Mouse (Mus musculus) heart, postnatal 36 days (tissue): ENCODE results near the gene Oas1d. TPM values are rescaled to one million over a fixed set of nuclear protein-coding genes. Genes with fewer than 3 reads are reported as not detected.
"Not testable (repeated sequence)": the region's sequence is repeated elsewhere in the genome, so short reads cannot be mapped to it uniquely, and the experiment has no call there.

Source experiments
- DNase-seq, 2 experiments: peaks; one replicate each; pipeline ENCODE4 v3.0.0; 2021 to 2022
- intact Hi-C: fragments of 180-260 bp; cut with DNase I; formaldehyde crosslinking; loops from one replicate; pipeline ENCODE4 v1.15.1; 2025
- total RNA-seq, 2 experiments: library from RNA; stranded (reverse); gene quantifications; 2 replicates each; pipeline ENCODE4 v1.2.3; 2021

The Oas1d gene
- total RNA-seq, 2 experiments from 2014 or later = not detected

GRCm38 (mm10) chr5:120898307-120898706 lies 16.0 kb upstream of the Oas1d start:
- intact Hi-C loops = loop anchor here (1.0 kb wide), 1 partner anchor 19 kb away; no protein-coding TSS in a partner anchor
- DNase-seq = no peak

- intact Hi-C loops = loop anchor here (1.0 kb wide), 1 partner anchor 19 kb away; no protein-coding TSS in a partner anchor
- no peak for DNase-seq
Observed at GRCm38 (mm10) chr5:120898726-120899125, 15.6 kb upstream of the Oas1d start.

- no peak for DNase-seq
- intact Hi-C loops = loop anchor here (2.0 kb wide), 1 partner anchor 14 kb away; the partner anchor contains the start of gene Oas1g
Observed at GRCm38 (mm10) chr5:120900666-120901065, 13.7 kb upstream of the Oas1d start.

DNA sequence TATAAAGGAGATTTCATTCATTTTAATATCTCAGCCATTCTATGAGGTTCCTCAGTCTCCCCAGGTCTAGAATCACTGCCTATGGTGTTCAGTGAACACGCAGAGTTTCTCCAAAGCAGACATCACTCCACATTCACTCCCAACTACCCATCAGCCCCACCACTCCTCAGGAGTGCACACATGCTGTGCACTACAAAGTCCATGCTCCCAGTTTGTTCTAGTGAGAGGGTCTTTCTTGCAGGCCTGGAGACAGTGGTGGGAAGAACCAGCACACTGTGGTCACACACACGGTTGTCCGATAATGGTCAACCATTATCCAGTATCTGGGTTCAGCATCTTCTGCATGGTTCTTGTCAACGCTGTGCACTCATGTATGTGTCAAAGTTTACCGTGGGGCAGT lies 12.3 kb upstream of the Oas1d start:
- intact Hi-C loops = no loop called here
- DNase-seq = no peak

- intact Hi-C loops, DNase-seq: not testable (repeated sequence)
Observed at GRCm38 (mm10) chr5:120906791-120907733, 7.3 kb upstream of the Oas1d start, which contains the start of gene Oas1a. Gene Oas1a (minus strand): TSS chr5:120907521.

- no peak for DNase-seq
- intact Hi-C loops = no loop called here
Observed at GRCm38 (mm10) chr5:120908196-120908920, 6.0 kb upstream of the Oas1d start.

- DNase-seq, intact Hi-C loops: not testable (repeated sequence)
Observed at GRCm38 (mm10) chr5:120919156-120919935, 5.0 kb downstream of the Oas1d start.

- no peak for DNase-seq
- intact Hi-C loops = loop anchor here (5.0 kb wide), 1 partner anchor 88 kb away; no protein-coding TSS in a partner anchor
Observed at GRCm38 (mm10) chr5:120920296-120920695, 6.0 kb downstream of the Oas1d start.

DNA sequence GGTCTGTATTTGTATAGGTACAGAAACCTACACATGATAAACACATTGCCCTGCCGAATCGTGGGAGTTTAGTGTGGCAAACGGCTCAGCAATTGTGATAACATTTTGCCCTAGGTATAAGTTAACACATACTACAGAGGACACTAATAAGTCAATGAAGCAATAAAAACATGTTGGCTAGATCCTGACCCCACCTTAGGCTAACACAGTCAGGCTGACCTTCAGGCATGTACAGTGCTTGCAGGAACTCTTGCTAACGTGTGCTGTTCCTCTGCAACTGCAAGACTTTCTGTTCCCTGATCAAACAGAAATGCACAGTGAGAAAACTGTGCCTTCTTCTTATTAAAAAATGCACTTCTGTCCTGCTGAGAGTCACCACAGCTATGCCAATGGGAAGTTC lies 9.6 kb downstream of the Oas1d start:
- no peak for DNase-seq
- intact Hi-C loops = loop anchor here (5.0 kb wide), 1 partner anchor 92 kb away; no protein-coding TSS in a partner anchor

GRCm38 (mm10) chr5:120924520-120924919 lies 10.2 kb downstream of the Oas1d start:
- intact Hi-C loops = loop anchor here (5.0 kb wide), 1 partner anchor 92 kb away; no protein-coding TSS in a partner anchor

GRCm38 (mm10) chr5:120926311-120926710 lies 12.0 kb downstream of the Oas1d start:
- intact Hi-C loops, DNase-seq: not testable (repeated sequence)

More at GRCm38 (mm10) chr5:120924520-120924919, 10.2 kb downstream of the Oas1d start:
- not testable (repeated sequence) for DNase-seq

DNA sequence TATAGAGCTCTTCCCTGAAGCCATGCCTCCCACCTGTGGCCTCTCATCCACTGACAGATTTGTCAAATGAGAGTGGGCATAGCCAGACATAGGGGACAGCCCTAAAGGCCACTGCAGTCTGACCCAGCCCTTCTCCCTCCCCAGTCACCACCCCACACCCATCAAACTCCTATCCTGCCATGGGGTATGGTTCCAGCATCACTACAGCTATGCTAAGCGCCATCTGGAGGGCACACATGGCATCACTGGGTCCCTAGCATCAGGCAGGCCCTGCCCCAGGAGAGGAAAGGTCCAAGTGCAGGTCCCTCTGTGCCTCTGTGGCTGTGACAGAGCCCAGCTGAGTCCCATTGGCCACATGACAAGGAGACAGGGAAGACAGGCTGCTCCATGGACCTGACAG lies 12.7 kb downstream of the Oas1d start:
- intact Hi-C loops = no loop called here
- no peak for DNase-seq

- DNase-seq = no peak
- intact Hi-C loops = loop anchor here (1.0 kb wide), 1 partner anchor 119 kb away; no protein-coding TSS in a partner anchor
Observed at GRCm38 (mm10) chr5:120933966-120934365, 19.6 kb downstream of the Oas1d start.

DNA sequence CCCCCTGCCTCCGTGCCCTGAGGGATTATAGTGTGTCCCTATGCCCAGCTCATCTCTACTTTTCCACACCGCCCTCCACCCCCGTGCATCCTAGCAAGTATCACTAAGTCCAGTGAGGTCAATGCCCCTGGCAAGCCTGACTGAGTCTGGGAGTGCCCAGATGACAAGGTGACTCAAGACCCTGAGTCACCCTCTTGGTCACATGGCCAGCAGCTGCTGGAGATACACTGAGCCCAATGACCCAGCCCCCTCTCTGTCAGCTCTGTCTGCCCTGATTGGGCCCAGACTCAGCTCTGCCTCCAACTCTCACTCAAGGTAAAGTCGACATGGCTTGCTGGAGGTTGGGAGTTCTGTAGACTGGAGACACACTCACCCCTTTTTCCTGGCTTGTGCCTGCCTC lies 23.5 kb downstream of the Oas1d start:
- intact Hi-C loops = no loop called here
- no peak for DNase-seq

DNA sequence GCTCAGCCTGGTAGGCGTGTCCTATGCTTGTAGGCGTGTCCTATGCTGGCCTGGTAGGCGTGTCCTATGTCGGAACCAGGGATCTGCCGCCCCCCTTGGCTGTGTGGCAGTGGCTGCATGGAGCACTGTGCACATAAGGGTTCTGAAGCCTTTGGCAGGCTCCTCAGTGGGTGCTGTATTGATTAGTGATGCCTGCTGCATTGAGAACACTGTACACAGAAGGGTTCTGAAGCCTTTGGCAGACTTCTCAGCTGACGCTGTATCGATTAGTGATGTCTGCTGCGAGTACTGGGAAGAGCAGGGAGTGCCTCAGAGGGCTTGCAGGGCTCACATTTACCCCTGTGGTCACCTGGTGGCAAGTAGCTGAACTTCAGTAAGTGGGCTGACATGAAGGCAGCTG lies 24.2 kb downstream of the Oas1d start:
- no peak for DNase-seq
- intact Hi-C loops = no loop called here

- intact Hi-C loops = no loop called here
- no peak for DNase-seq
Observed at GRCm38 (mm10) chr5:120942076-120942475, 27.7 kb downstream of the Oas1d start.

DNA sequence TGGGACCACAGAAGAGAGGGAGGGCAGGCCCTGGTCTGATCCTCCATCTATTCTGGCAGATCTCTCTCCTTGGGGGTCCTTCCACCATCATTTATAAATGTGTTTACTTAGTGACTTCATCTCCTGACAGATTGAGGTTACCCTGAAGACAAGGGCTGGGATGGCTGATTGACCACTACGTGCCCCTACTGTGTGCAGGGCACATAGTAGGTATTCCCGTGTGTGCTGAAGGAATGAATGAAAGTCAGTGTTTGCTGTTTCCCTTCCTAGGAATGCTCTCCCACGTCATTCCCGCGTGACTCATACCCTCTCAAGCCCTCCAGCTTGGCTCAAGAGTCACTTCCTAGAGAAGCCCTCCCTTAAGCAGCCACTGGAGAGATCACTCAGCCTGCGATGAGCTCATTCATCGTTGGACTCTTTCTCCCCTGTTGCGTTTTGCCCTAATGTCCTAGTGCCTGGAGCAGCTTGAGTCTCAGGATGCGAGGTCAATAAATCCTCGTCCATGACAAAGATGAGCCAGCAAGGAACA lies 38.0 kb downstream of the Oas1d start:
- DNase-seq = peak in 1 of 2 experiments; percentile 2
- intact Hi-C loops = loop anchor here (10.0 kb wide), 3 partner anchors 172 to 312 kb away; no protein-coding TSS in a partner anchor

DNA sequence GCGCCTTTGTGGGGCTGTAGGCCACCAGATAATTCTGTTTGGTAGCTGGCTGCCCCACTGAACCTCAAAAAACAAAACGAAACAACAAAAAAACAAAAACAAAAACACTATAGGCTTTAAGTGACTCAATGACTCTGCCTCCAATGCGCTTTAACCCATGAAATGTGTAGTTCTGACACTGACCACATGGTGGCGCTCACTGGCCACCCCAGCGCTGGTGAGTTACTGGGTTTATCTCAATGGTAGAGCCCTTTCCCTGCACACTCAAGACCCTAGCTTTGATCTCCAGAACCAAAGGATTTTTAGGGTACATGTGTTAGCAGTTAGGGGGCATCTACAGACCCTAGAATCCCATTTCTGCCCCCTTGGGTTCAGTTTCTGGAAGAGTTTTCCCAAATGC lies 39.6 kb downstream of the Oas1d start:
- intact Hi-C loops = loop anchor here (10.0 kb wide), 3 partner anchors 171 to 311 kb away; no protein-coding TSS in a partner anchor
- no peak for DNase-seq

DNA sequence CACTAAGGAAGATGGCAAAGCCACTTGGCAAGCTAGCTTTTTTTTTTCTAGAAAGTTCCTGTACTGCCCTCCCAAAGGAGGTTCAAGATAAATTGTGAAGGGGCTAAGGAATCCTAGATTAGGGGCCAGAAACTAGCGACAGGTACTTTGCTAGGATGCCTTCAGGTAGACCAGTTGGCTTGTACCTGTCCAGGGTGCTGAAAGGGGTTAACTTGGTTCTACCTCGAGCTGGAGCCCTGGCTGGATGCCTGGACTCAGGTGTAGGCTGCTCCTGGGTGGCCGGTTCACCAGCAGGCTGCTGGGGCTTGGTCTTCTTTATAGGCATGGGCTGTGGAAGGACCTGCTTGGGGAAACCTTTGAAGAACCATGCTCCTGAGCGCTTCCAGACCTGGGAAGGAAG lies 46.7 kb downstream of the Oas1d start:
- DNase-seq = no peak
- intact Hi-C loops = no loop called here

- intact Hi-C loops = no loop called here
Observed at GRCm38 (mm10) chr5:120966156-120966555, 51.8 kb downstream of the Oas1d start.

More at GRCm38 (mm10) chr5:120966156-120966555, 51.8 kb downstream of the Oas1d start:
- no peak for DNase-seq
